Mouse (Mus musculus) midbrain, embryonic 13.5 days (tissue): ENCODE data around the gene Atoh8. TPM values are rescaled to one million over a fixed set of nuclear protein-coding genes. Genes with fewer than 3 reads are reported as not detected.

Experiments used
- ATAC-seq: fragments of 200-750 bp; cut with Nextera tagmentation; 2 replicates; pipeline ENCODE4 v1.8.0; 2017; ENCODE audit warnings: mild to moderate bottlenecking, moderate TSS enrichment, moderate library complexity
- H3K27ac ChIP-seq: fragments of 300-500 bp; sonication (generic); 2 replicates; pipeline ENCODE4 v1.5.1; 2015; ENCODE audit warnings: inconsistent platforms, mild to moderate bottlenecking, moderate library complexity
- H3K27me3 ChIP-seq: fragments of 300-500 bp; sonication (generic); 2 replicates; pipeline ENCODE4 v1.6.1; 2015; ENCODE audit warnings: mild to moderate bottlenecking, inconsistent platforms
- H3K36me3 ChIP-seq: fragments of 300-500 bp; sonication (generic); 2 replicates; pipeline ENCODE4 v1.6.1; 2015; ENCODE audit warnings: mild to moderate bottlenecking, inconsistent platforms
- H3K4me1 ChIP-seq: fragments of 300-500 bp; sonication (generic); replicated peaks from 2 replicates; pipeline ENCODE4 v1.6.1; 2015; ENCODE audit warnings: inconsistent platforms
- H3K4me2 ChIP-seq: fragments of 300-500 bp; sonication (generic); replicated peaks from 2 replicates; pipeline ENCODE4 v1.6.1; 2015; ENCODE audit warnings: moderate library complexity, mild to moderate bottlenecking, inconsistent platforms
- H3K4me3 ChIP-seq: fragments of 300-500 bp; sonication (generic); replicated peaks from 2 replicates; pipeline ENCODE4 v1.5.1; 2015; ENCODE audit warnings: mild to moderate bottlenecking, inconsistent platforms
- H3K9ac ChIP-seq: fragments of 300-500 bp; sonication (generic); replicated peaks from 2 replicates; pipeline ENCODE4 v1.6.1; 2015; ENCODE audit warnings: mild to moderate bottlenecking, inconsistent platforms
- H3K9me3 ChIP-seq: fragments of 300-500 bp; sonication (generic); 2 replicates; pipeline ENCODE4 v1.6.1; 2016; ENCODE audit warnings: mild to moderate bottlenecking, inconsistent platforms
- WGBS: fragments of 180-500 bp; shearing (Covaris S2); methylation state at CpG from one replicate; pipeline ENCODE4 v1.1.7; 2015; 5-methylcytosine and 5-hydroxymethylcytosine counted together
- polyA plus RNA-seq: library from polyadenylated mRNA; unstranded; fragments of >200 nt; fragmentation: Nextera tagmentation; extraction: Ambion mirVana; gene quantifications from 2 replicates; pipeline ENCODE4 v1.2.1, GENCODE M21; 2015

Gene Atoh8
- polyA plus RNA-seq, 1 experiment from 2014 or later, result 3.8 TPM

- Histone ChIP-seq H3K4me2 (no peak overlapping the region), H3K4me1 (peaks cover 5% of the 10 kb centered on the region; the same call in 1 of the 2 replicates), H3K27ac (no peak overlapping the region), H3K9me3 (no peaks in the 10 kb centered on the region), H3K36me3 (no peaks in the 10 kb centered on the region), H3K27me3 (no peaks in the 10 kb centered on the region), H3K9ac (no peak overlapping the region), H3K4me3 (no peak overlapping the region)
- ATAC-seq, result no peak
- WGBS, result 80% methylated on average over 3 of the region's 3 CpGs
Observed at GRCm38 (mm10) chr6:72160991-72161390, 74.4 kb downstream of the Atoh8 start.

- Histone ChIP-seq H3K27me3 (no peaks in the 10 kb centered on the region), H3K9me3 (no peaks in the 10 kb centered on the region), H3K4me1 (peaks cover 5% of the 10 kb centered on the region; the same call in 1 of the 2 replicates), H3K4me3 (no peak overlapping the region), H3K36me3 (peaks cover 8% of the 10 kb centered on the region; the same call in 1 of the 2 replicates), H3K4me2 (no peak overlapping the region), H3K9ac (no peak overlapping the region), H3K27ac (no peak overlapping the region)
- no peak for ATAC-seq
- WGBS, result 84% methylated on average over 10 of the region's 10 CpGs
Observed at GRCm38 (mm10) chr6:72159861-72160395, 75.4 kb downstream of the Atoh8 start.

GRCm38 (mm10) chr6:72158966-72159764 lies 76.2 kb downstream of the Atoh8 start:
- no peaks in the 10 kb centered on the region for H3K27me3 ChIP-seq
- WGBS, result 85% methylated on average over 8 of the region's 8 CpGs
- H3K27ac ChIP-seq, result no peak overlapping the region
- no peaks in the 10 kb centered on the region for H3K9me3 ChIP-seq
- H3K4me2 ChIP-seq, result no peak overlapping the region
- no peak overlapping the region for H3K9ac ChIP-seq
- H3K4me1 ChIP-seq, result no peaks in the 10 kb centered on the region
- peaks cover 13% of the 10 kb centered on the region; the same call in 1 of the 2 replicates for H3K36me3 ChIP-seq
- no peak for ATAC-seq
- H3K4me3 ChIP-seq, result no peak overlapping the region

Other genes starting within 250 kb of the Atoh8 start
- 40.7 and 42.4 TPM in 2 replicates for gene St3gal5, start 138.0 kb downstream of the Atoh8 start, polyA plus RNA-seq
- not detected in 2 replicates for gene Sftpb, start 69.0 kb upstream of the Atoh8 start, polyA plus RNA-seq
- gene Usp39, start 109.6 kb upstream of the Atoh8 start, polyA plus RNA-seq, result 51.5 and 53.4 TPM in 2 replicates
- 21.7 and 23.9 TPM in 2 replicates for gene 0610030E20Rik, start 111.7 kb upstream of the Atoh8 start, polyA plus RNA-seq
- 10.3 and 11.5 TPM in 2 replicates for gene Tmem150a, start 119.9 kb upstream of the Atoh8 start, polyA plus RNA-seq
- 127 and 132 TPM in 2 replicates for gene Rnf181, start 131.4 kb upstream of the Atoh8 start, polyA plus RNA-seq
- gene Vamp5, start 144.9 kb upstream of the Atoh8 start, polyA plus RNA-seq, result 14.5 and 15.9 TPM in 2 replicates
- 21.7 and 21.9 TPM in 2 replicates for gene Vamp8, start 155.1 kb upstream of the Atoh8 start, polyA plus RNA-seq
- 14.4 and 18.7 TPM in 2 replicates for gene Ggcx, start 178.7 kb upstream of the Atoh8 start, polyA plus RNA-seq
- 439 and 454 TPM in 2 replicates for gene Mat2a, start 204.0 kb upstream of the Atoh8 start, polyA plus RNA-seq